Mouse (Mus musculus) C3H10T1/2 (cell line): ENCODE measurements around the gene Smim24. TPM values are rescaled to one million over a fixed set of nuclear protein-coding genes. Genes with fewer than 3 reads are reported as not detected.

Experiments used
- polyA plus RNA-seq, 2 experiments: library from polyadenylated mRNA; unstranded; fragments of >200 nt; fragmentation: generic; extraction: Trizol; gene quantifications; one replicate each; pipeline ENCODE4 v1.2.1; 2012; ENCODE audit warnings: missing spikeins in 2 of 2

Smim24 gene
- 1 to 10 TPM in 1 of 2 experiments, under 1 TPM in 1; 0.94 to 1.3 TPM for polyA plus RNA-seq

GRCm38 (mm10) chr10:81392781-81393185, at the start of gene Smim24:
Gene Smim24, plus strand, starts transcription at chr10:81393051.

GRCm38 (mm10) chr10:81350351-81351063, 42.3 kb upstream of the Smim24 start, which contains the start of gene Hmg20b:
Gene Hmg20b, minus strand, starts transcription at chr10:81350480.

GRCm38 (mm10) chr10:81356991-81357844, 35.6 kb upstream of the Smim24 start, which contains the start of gene Mfsd12:
Gene Mfsd12, plus strand, starts transcription at chr10:81357491.

GRCm38 (mm10) chr10:81365672-81366476, 27.0 kb upstream of the Smim24 start, which contains the start of gene 4930404N11Rik:
Gene 4930404N11Rik, minus strand, starts transcription at chr10:81365816.

GRCm38 (mm10) chr10:81377793-81378552, 14.9 kb upstream of the Smim24 start, which contains the start of gene Fzr1:
Gene Fzr1, minus strand, starts transcription at chr10:81378516.

DNA sequence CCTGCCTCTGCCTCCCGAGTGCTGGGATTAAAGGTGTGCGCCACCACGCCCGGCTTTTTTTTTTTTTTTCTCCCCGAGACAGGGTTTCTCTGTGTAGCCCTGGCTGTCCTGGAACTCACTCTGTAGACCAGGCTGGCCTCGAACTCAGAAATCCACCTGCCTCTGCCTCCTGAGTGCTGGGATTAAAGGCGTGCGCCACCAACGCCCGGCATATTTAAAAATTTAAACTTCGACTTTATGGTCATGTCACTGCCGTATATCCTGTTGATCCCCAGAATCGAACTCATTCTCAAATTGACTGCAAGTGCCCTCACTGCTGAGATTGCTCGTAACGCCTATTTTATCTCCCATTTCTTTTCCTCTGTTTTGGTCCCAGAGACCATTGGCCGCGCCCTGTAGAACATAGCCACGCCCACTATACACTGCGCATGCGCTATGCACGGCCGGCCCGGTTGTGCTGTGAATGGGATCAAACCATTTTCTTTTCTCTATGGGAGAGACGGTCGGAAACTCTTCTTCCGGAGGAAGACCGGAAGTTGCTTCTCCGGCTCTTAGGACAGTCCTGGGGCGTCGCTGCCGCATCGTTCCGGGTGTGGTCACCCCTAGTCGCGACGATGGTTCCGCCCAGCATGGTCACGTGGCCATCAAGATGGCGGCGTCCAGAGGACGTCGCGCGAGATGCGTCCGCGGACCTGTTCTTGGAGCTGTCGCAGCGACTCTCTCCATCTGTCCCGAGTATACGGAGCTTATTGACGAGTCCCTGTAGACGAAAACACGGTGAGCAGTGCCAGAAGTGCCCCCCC, 8.8 kb upstream of the Smim24 start, which contains the start of the genes Dohh and Gm48551:
Gene Dohh, plus strand, starts transcription at position 627 of the 803 bp plus-strand sequence.
Gene Gm48551, plus strand, starts transcription at position 665 of the 803 bp plus-strand sequence.

GRCm38 (mm10) chr10:81388505-81389055, 4.3 kb upstream of the Smim24 start, which contains the start of gene Gm48552:
Gene Gm48552, plus strand, starts transcription at chr10:81389005.

Other genes starting within 250 kb of the Smim24 start
- 10 to 100 TPM; 36.0 to 48.5 TPM for gene Pias4, start 225.1 kb upstream of the Smim24 start, polyA plus RNA-seq
- 1,000 to 10,000 TPM; 3,430 to 4,023 TPM for gene Eef2, start 216.4 kb upstream of the Smim24 start, polyA plus RNA-seq
- 100 to 1,000 TPM in 1 of 2 experiments, 10 to 100 TPM in 1; 98.3 to 105 TPM for gene Dapk3, start 210.0 kb upstream of the Smim24 start, polyA plus RNA-seq
- gene 4930442H23Rik, start 209.2 kb upstream of the Smim24 start, polyA plus RNA-seq, result under 1 TPM; 0.11 to 0.15 TPM
- gene Nmrk2, start 191.0 kb upstream of the Smim24 start, polyA plus RNA-seq, result under 1 TPM in 1 of 2 experiments, not detected in 1; 0.02 TPM
- gene Atcay, start 162.2 kb upstream of the Smim24 start, polyA plus RNA-seq, result under 1 TPM in 1 of 2 experiments, not detected in 1; 0.01 TPM
- 10 to 100 TPM in 1 of 2 experiments, under 1 TPM in 1; 0.32 to 18.3 TPM for gene Zfr2, start 159.9 kb upstream of the Smim24 start, polyA plus RNA-seq
- 1 to 10 TPM in 1 of 2 experiments, under 1 TPM in 1; 0.69 to 1.9 TPM for gene Matk, start 140.1 kb upstream of the Smim24 start, polyA plus RNA-seq
- gene Mrpl54, start 126.1 kb upstream of the Smim24 start, polyA plus RNA-seq, result 100 to 1,000 TPM; 242 to 665 TPM
- gene Apba3, start 126.1 kb upstream of the Smim24 start, polyA plus RNA-seq, result 100 to 1,000 TPM; 128 to 134 TPM
- under 1 TPM in 1 of 2 experiments, not detected in 1; 0.02 TPM for gene Tjp3, start 101.5 kb upstream of the Smim24 start, polyA plus RNA-seq
- gene Pip5k1c, start 100.1 kb upstream of the Smim24 start, polyA plus RNA-seq, result 10 to 100 TPM; 23.9 to 61.5 TPM
- gene Cactin, start 71.9 kb upstream of the Smim24 start, polyA plus RNA-seq, result 10 to 100 TPM; 27.2 to 37.4 TPM
- gene Tbxa2r, start 64.3 kb upstream of the Smim24 start, polyA plus RNA-seq, result 1 to 10 TPM in 1 of 2 experiments, under 1 TPM in 1; 0.02 to 2.0 TPM
- gene Gipc3, start 49.8 kb upstream of the Smim24 start, polyA plus RNA-seq, result 1 to 10 TPM in 1 of 2 experiments, under 1 TPM in 1; 0.42 to 1.2 TPM
- 100 to 1,000 TPM; 102 to 104 TPM for gene Hmg20b, start 42.6 kb upstream of the Smim24 start, polyA plus RNA-seq
- 10 to 100 TPM in 1 of 2 experiments, 1 to 10 TPM in 1; 4.0 to 13.8 TPM for gene Mfsd12, start 35.6 kb upstream of the Smim24 start, polyA plus RNA-seq
- 1 to 10 TPM in 1 of 2 experiments, under 1 TPM in 1; 0.27 to 2.1 TPM for gene 4930404N11Rik, start 27.2 kb upstream of the Smim24 start, polyA plus RNA-seq
- gene Fzr1, start 14.5 kb upstream of the Smim24 start, polyA plus RNA-seq, result 10 to 100 TPM; 57.6 to 80.9 TPM
- 100 to 1,000 TPM in 1 of 2 experiments, 10 to 100 TPM in 1; 82.6 to 184 TPM for gene Dohh, start 8.6 kb upstream of the Smim24 start, polyA plus RNA-seq
- 1 to 10 TPM in 1 of 2 experiments, under 1 TPM in 1; 0.55 to 3.2 TPM for gene Gm48551, start 8.6 kb upstream of the Smim24 start, polyA plus RNA-seq
- gene Gm48552, start 4.0 kb upstream of the Smim24 start, polyA plus RNA-seq, result 1 to 10 TPM in 1 of 2 experiments, not detected in 1; 1.8 TPM
- gene Nfic, start 62.6 kb downstream of the Smim24 start, polyA plus RNA-seq, result 100 to 1,000 TPM; 130 to 180 TPM
- gene Celf5, start 89.7 kb downstream of the Smim24 start, polyA plus RNA-seq, result 1 to 10 TPM; 1.9 to 5.7 TPM
- gene Ncln, start 103.3 kb downstream of the Smim24 start, polyA plus RNA-seq, result 100 to 1,000 TPM; 108 to 149 TPM
- under 1 TPM in 1 of 2 experiments, not detected in 1; 0.02 TPM for gene S1pr4, start 107.1 kb downstream of the Smim24 start, polyA plus RNA-seq
- gene Gna15, start 131.2 kb downstream of the Smim24 start, polyA plus RNA-seq, result under 1 TPM; 0.22 to 0.24 TPM
- 100 to 1,000 TPM; 106 to 118 TPM for gene Gna11, start 152.1 kb downstream of the Smim24 start, polyA plus RNA-seq
- gene Aes, start 166.4 kb downstream of the Smim24 start, polyA plus RNA-seq, result 1,000 to 10,000 TPM; 1,359 to 1,572 TPM
- 100 to 1,000 TPM in 1 of 2 experiments, 1 to 10 TPM in 1; 6.0 to 202 TPM for gene Tle2, start 181.5 kb downstream of the Smim24 start, polyA plus RNA-seq
- 10 to 100 TPM; 22.0 to 71.5 TPM for gene Tle6, start 208.0 kb downstream of the Smim24 start, polyA plus RNA-seq
- 1 to 10 TPM in 1 of 2 experiments, under 1 TPM in 1; 0.25 to 1.0 TPM for gene BC025920, start 213.2 kb downstream of the Smim24 start, polyA plus RNA-seq
- gene Sirt6, start 234.7 kb downstream of the Smim24 start, polyA plus RNA-seq, result 10 to 100 TPM; 13.1 to 36.0 TPM
- 10 to 100 TPM in 1 of 2 experiments, 1 to 10 TPM in 1; 4.7 to 18.1 TPM for gene Ankrd24, start 235.5 kb downstream of the Smim24 start, polyA plus RNA-seq